Mouse (Mus musculus) liver, adult 2 months (tissue): Measurements from ENCODE around the gene Amotl2.

Experiments used
- CTCF ChIP-seq: fragments of 200-500 bp; IDR thresholded peaks from 2 replicates; pipeline ENCODE4 v1.5.1; 2011; ENCODE audit warnings: low read depth, low read length, control low read depth
- POLR2A ChIP-seq: fragments of 200-500 bp; IDR thresholded peaks from 2 replicates; pipeline ENCODE4 v1.6.1; 2011; ENCODE audit warnings: low read length, control low read depth; ENCODE audit not compliant: insufficient read depth; ENCODE audit errors: extremely low read depth

GRCm38 (mm10) chr9:102719085-102719484 is 2.6 kb downstream of the Amotl2 start:
- no peak for TF ChIP-seq CTCF
- TF ChIP-seq POLR2A, result no peak
